Mouse (Mus musculus) G1E (cell line): Measurements from ENCODE around the gene Mxi1.

Source experiments
- CTCF ChIP-seq: IDR thresholded peaks from 2 replicates; pipeline ENCODE4 v1.5.1; 2012; ENCODE audit warnings: low read depth, low read length, inconsistent platforms, mixed read lengths
- GATA1 ChIP-seq: IDR thresholded peaks from 2 replicates; pipeline ENCODE4 v1.6.1; 2012; ENCODE audit warnings: borderline replicate concordance, low read length, inconsistent platforms, mixed read lengths

- TF ChIP-seq CTCF (no peak), GATA1 (no peak)
These were observed 43.0 kb upstream of the Mxi1 start for GRCm38 (mm10) chr19:53267305-53267704.
